Mouse (Mus musculus) adrenal gland, postnatal 36 days (tissue): Measurements from ENCODE around the gene Gm45233. TPM values are rescaled to one million over a fixed set of nuclear protein-coding genes. Genes with fewer than 3 reads are reported as not detected.

ENCODE experiments used
- DNase-seq, 2 experiments: peaks; one replicate each; pipeline ENCODE4 v3.0.0; 2021; ENCODE audit warnings: mixed read lengths in 1 of 2
- total RNA-seq, 2 experiments: library from RNA; stranded (reverse); gene quantifications; 2 replicates each; pipeline ENCODE4 v1.2.3; 2021

The Gm45233 gene
- total RNA-seq, 2 experiments from 2014 or later: 1.2 TPM; not detected in 1

DNA sequence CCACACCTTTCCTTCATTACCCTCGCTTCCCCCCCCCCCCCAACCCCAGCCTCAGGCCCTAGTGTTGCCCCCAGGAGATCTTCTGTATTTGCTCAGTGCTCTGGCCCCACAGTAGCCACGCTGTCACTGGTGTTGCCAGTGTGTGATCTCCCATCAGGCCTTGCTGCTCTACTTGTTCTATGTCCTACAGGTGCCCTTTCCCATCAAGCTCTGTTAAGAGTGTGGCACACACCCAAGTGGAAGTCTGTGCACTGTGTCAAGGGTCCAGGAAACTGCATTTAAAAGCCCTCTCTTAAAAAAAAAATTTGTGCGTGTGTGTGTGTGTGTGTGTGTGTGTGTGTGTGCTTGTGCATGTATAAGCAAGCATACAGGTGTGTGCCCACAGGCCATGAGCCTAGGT is 4.3 kb downstream of the Gm45233 start:
- DNase-seq: no peak

DNA sequence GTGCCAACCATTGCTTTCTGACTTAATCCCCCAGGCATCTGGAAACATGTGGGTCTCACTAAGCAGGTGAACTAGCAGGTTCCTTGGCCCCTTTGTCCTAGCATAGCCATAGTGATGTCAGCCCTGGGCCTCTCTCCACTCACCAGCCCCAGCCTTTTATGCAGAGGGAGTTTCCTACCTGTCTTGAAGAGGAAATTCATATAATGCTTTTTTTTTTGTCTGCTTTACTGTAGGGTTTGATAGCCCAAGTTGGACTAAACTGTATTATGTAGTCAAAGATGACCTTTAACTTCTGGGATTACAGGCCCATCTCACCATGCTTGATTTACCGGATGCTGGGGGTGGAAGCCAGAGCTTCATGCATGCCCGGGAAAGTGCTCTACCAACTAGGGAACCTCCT is 5.9 kb downstream of the Gm45233 start:
- no peak for DNase-seq

DNA sequence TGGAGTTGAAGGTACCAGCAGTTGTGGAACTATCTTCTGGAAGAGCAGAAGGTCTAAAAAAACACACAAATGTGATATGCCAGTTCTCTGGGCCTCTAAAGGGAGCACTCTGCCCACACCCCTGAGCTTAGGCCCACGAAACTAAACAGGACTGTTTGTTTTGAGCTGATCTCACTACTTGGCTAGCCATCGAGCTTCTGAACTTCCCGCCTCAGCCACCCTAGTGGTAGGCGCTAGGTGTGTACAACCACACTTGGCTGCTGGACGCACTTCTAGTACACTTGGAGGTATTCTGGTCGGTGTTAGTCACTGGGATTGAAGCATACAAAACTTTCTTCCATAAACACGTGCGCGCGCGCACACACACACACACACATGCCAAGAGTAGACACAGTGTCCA is 7.8 kb downstream of the Gm45233 start:
- DNase-seq: no peak

DNA sequence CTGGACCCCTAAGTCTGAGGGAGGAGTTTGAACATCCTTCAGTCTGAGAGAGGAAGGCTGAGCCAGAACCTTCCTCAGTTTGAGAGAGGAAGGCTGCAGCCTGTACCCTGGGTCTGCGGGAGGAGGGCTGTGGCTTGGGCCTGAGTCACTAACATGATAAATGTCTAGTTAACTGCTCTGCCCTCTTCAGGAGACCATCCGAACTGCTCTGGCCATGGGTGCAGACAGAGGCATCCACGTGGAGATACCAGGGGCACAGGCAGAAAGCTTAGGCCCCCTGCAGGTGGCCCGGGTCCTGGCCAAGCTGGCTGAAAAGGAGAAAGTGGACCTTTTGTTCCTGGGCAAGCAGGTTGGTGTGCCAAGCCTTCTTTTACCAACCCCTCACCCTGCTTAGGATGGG is 8.7 kb downstream of the Gm45233 start:
- peak; percentile 54 to 60 for DNase-seq

DNA sequence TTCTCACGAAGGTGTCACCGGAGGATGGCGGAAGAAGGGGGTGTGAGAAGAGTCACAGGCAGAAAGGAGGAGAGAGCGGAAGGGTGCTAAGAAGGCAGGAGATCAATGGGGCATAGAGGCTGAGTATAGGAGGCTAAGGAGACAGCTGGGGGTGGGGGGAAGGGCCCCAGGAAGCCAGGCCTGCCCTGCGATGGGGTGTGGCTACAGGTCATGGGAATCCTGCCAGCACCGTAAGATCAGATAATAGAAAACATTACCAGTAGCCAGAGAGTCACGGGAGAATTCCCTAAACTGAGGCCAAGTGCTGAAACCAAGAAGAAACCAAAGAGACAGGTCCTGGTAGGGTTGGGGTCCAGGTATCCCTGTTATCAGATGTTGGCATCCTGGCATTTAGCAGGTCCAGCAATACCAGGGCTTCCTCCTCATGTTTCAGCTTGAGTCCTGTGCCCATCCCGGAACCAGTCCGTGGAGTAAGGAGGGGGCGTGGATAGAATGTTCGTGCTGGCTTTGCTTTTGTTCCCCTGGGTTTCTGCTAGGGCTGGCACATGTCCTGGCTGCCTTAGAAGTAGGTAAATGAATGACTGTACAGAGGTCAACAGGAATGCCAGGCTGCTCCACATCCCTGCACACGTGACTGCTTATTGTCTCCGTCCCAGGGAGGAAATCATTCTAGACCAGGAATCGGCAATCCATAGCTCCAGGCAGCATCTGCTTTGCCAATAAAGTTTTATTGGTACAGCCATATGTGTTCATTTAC is 9.8 kb downstream of the Gm45233 start:
- peak in 1 of 2 experiments; percentile 20 for DNase-seq

DNA sequence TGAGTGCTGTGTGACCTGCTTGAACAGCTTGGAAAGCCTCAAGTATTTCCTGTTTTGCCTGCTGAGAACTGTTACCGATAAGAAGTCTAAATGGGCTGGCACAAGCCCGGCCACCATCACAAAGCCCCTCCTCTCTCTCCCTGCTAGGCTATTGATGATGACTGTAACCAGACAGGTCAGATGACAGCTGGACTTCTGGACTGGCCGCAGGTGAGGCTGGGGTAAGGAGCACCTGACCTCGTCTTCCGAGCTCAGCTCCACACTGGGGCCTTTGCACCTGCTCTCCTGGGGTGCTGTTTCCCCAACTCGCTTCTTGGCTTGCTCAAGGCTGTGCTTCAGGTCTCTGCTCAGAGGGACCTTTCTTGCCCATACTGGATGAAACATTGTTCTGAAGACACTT is 10.4 kb downstream of the Gm45233 start:
- DNase-seq: no peak

DNA sequence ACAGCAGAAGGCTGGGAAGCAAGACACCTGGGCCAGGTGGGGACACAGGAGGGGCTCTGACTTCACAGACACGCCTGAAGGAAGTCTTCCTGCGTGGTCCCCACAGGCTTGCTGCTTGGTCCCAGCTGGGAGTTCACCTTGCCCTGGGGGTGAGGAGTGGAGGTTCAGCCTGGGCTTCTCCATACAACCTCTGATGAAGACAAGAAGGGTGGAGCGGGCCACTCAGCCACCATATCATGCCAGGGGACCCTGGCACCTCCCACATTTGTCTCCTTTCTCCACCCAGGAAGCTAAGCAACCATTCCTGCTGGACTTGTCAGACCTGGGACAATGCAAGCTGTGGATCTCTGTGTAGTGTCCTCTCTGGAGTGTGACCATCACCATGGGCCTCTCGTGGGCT is 18.9 kb downstream of the Gm45233 start, which contains the start of gene Vsig10l:
Gene Vsig10l (plus strand): TSS at position 301 of the 400 bp plus-strand sequence.
- DNase-seq: no peak

DNA sequence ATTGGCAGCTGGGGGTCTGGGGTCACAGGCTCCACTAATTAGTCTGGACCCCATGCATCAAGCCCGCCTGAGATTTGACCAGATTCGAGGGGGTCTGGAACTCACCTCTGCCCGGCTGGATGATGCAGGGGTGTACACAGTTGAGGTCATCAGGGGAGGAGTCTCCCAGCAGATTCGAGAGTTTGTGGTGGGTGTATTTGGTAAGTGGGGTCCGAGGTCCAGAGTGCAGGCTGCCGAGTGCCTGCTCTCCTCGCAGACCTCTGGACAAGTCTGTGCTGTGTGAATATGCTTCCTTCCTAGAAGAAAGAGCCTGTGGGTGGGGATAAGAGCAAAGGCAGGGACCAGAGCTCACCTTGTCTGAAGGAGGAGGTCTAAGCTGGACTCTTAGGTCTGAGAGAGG is 20.0 kb downstream of the Gm45233 start:
- DNase-seq: no peak

DNA sequence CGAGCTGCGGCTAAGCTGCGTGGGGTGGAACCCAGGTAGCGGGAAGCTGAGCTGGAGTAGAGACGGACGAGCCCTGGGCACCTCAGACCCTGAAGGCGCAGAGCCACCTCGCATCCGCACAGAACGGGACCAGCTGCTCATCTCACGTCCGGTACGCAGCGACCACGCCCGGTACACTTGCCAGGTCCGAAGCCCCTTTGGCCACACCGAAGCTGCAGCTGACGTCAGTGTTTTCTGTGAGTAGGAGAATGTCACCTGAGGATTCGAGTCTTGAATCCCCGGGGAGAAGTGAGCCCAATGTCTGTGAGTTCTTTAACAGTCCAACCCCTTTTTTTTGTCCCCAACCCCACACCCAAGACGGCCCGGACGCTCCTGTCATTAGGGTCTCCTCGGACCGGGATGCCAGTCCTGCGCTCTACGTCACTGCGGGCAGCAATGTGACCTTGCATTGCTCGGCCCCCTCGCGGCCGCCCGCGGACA is 21.0 kb downstream of the Gm45233 start:
- no peak for DNase-seq

DNA sequence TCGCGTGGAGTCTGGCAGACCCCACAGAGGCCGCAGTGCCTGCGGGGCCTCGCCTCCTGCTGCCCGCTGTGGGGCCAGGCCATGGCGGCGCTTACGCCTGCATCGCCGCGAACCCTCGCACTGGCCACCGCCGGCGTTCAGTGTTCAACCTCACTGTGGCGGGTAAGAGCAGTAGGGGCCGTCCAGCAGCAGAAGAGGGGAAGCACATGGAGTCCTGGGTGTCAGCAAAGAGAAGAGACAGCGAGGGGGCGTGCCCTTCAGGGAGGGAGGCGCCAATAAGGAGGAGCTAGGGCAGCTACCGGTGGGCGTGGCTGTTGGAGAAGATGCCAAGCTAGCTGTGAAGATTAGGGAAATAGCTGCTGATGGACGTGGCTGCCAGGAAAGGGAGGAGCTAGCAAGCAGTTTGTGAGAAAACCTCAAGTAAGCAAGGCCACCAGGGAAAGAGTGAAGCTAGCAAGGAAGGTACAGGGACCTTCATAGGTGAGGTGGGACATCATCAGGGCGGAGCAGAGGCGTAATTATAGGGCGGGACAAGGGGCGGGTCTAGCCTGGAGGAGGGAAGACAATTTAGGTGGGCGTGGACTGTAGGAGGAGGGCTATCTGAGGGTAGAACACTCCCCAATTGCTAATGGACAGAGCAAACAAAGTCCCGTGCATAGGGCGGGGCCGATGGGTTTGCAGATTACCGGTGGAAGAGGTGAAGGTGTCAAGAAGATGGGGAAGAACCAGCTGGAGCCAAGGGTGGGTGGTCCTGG is 21.6 kb downstream of the Gm45233 start:
- peak; percentile 88 to 92 for DNase-seq

DNA sequence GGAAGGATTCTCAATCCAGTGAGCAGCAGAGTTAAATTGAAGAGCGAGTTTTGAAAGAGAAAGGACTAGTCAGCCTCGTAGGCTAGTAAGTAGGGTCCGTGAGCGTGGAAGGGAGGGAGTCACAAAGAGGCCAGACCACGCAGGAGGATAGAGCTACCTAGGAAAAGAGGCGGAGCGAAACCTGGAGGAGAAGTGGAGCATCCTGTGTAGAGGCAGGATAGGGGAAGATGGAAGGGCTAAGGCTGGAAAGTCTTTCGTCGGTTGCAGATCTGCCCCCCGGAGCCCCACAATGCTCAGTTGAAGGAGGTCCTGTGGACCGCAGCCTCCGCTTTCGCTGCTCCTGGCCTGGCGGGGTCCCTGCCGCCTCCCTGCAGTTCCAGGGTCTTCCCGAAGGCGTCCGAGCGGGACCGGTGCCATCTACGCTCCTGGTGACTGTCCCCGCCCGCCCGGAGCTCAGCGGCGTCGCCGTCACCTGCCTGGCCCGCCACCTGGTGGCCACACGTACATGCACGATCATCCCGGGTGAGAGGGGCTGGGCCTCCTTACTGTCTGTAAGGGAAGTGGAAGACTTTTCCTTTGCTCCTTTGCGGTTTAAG is 22.3 kb downstream of the Gm45233 start:
- DNase-seq: peak; percentile 89 to 92

DNA sequence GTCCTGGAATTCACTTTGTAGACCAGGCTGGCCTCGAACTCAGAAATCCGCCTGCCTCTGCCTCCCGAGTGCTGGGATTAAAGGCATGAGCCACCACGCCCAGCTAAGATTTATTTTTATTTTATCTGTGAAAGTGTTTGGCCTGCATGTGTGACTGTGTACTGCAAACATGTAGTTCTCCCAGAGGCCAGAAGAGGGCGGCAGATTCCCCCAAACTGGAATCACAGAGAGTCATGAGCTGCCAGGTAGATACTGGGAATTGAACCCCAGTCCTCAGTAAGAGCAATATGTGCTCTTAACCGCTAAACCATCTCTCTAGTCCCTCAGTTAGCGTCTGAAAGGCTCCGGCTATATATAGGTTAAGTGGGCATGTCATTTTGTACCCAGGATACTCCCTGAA is 26.4 kb downstream of the Gm45233 start:
- DNase-seq: peak; percentile 30 to 34

DNA sequence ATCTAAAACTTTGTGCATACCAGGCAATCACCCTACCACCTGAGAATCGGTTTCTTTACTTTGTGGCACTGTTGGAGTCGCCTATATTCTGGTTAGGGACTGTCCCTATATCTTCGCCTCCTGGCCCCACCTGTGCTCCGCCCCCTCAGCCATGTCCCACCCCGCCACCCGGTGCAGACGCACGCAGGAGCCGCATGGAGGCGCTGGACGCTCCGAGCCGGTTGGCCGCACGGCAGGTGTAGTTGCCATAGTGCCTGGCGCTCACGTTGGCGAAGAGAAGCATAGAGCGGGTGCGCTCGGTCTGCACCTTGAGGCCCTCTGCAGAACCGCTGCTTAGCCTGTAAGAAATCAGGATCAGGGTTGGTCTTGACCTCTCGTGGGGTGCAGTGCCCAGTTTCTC is 31.8 kb downstream of the Gm45233 start:
- DNase-seq: no peak

DNA sequence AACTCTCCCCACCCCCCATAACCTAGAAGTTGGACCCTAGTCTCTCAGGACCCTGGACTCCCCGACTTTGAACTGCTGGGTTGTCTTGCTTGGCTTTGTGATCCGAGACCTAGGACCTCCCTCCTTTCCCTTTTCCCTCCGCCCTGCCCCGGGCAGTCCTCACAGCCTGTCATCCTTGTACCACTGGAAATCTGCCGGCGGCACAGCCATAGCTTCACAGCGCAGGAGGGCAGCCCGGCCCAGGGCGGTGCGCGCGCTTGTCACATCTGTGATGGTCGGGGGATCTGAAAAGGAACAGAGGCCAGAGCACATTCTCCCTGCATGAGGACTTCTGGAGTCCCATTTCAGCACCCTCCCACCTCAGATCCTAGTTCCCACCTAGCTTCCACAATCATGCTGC is 32.4 kb downstream of the Gm45233 start:
- no peak for DNase-seq

DNA sequence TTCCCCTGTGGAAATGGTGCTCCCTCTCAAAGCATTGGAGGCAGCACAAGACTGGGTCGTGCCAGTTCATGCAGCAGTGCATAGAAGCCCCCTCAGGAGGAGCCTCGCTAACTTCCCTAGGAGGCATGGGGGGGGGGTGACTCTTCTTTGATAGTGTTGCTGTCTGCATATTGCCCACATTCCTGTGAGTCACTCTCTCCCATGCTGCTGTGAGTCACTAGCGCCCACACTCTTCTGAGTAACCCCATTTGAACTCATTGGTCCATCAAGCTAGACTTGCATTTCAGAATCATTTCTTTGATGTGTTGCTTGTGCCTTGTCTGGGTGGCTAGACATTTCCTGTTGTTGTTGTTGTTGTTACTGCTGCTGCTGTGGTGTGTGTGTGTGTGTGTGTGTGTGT is 37.3 kb downstream of the Gm45233 start:
- DNase-seq: peak; percentile 37 to 42

DNA sequence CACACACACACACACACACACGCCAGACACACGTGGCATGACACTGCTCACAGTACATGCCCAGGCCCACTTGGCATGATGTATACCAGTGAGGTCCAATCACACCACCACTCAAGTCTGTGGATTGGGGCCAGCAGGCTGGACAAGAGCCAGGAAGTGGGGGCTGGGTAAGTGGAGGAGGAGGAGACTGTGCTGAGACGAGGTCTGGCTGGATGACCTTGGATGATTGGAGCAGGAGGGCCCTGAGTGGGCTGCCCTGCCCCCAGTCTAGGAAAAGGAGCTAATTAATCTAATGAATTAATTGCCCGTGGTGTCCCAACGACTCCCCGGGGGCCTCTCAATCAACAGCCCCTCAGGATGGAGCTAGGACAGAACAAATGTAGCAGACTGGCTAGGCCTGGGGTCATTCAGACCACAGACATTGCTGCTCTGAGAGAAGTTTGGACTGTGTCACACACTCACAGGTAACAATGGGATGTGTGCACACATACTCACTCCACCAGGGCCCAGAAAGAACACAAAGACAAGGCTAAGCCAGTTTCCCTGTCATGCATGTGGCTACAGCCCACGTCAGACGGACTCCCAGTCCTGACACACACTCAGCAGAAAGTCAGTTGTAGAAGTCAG is 38.3 kb downstream of the Gm45233 start:
- peak in 1 of 2 experiments; percentile 33 for DNase-seq

DNA sequence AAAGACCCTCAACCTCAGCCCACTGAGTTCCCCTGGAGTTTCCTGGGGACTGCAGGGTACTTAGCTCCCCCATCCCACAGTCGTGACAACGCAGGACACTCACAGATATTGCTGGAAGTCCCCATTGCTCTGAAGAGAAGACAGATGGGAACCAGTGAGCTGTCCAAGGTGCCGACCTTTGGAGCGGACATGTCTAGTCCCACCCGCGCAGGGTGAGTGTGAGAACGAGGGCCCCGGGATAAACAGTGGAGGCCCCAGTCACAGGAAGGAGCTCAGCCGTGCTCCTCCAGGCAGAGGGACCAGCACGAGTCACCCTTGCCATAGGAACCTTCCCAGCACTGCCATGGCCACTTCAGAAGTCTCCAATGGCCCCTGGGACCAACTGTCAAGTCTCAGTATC is 39.3 kb downstream of the Gm45233 start:
- DNase-seq: peak; percentile 29 to 54

DNA sequence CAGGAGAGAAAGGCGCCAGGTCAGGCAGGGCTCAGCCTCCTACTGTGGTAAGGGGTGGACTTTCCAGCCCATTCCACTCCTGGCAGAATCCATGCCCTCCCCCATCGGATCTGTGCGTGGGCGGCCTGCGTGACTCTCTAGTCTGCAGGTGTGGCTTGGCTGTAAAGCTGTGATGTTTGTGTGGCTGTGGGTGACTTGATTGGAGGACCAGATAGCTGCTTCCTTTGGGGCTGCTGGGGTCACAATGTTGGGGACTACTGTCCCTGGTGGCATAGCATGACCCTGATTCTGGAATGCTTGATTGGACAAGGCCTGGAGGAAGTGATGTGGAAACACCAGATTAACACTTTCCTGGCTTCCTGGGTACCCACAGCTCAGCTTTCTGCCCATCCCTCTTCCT is 44.7 kb downstream of the Gm45233 start:
- no peak for DNase-seq

DNA sequence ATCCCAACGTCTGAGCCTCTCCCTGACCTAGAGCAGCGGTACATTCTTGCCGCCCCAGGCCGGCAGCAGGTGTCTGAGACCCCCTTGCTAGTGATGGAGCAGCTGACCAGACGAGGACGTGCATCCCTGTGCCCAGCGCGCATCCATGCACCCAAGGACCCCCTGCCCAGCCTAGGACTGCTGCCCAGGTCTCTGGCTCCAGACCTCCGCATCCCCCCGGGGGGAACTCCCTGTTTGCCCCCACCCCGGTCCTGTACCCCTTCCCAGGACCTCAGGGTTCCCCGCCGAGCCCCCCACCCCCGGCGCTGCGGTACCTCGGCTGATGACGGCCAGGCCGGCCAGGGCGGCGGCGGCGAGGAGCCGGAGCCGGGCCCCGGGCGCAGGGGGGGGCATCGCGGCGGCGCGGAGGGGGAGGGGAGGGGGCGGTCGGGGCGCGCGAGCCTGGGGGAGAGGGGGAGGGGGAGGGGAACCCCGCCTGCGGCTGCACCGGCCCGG is 45.8 kb downstream of the Gm45233 start, which contains the start of gene Iglon5:
Gene Iglon5 (minus strand): TSS at position 445 of the 495 bp plus-strand sequence.
- DNase-seq: peak in 1 of 2 experiments; percentile 17

DNA sequence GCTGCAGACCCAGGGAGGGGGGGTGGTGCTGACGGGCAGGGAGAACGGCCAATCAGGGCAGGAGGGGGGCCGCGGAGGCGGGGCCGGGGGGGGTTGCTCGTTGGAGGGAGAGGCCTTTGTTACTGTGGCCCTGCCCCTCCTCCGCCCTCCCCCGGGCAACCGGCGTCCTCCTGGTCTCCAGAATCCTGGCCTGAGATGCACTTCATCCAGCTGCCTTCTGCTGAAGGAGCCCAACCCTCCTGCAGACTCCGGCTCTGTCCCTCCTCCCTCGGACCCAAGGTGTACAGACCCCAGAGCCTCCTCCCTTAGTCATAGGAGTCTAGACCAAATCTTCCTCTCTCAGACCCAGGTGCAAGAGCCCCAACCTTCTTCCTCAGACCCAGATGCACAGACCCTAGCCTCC is 46.3 kb downstream of the Gm45233 start:
- DNase-seq: peak; percentile 44 to 67

DNA sequence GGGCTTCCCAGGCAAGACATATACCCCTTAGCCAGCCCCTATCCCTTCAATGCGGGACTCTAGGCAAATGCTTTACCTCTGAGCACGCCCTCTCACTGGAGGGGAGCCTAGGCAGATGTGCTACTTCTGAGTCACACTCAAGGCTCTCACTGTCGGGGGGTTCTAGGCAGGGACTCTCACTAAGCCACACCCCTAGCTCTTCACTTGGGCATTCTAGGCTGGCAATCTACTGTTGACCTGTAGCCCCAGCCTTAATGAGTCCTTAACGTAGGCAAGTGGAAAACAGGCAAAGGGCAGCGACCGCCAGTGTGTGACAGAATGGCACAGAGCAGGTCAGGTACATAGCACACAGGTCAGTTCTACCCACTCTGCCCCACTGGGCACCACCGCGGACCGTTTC is 46.9 kb downstream of the Gm45233 start:
- no peak for DNase-seq

DNA sequence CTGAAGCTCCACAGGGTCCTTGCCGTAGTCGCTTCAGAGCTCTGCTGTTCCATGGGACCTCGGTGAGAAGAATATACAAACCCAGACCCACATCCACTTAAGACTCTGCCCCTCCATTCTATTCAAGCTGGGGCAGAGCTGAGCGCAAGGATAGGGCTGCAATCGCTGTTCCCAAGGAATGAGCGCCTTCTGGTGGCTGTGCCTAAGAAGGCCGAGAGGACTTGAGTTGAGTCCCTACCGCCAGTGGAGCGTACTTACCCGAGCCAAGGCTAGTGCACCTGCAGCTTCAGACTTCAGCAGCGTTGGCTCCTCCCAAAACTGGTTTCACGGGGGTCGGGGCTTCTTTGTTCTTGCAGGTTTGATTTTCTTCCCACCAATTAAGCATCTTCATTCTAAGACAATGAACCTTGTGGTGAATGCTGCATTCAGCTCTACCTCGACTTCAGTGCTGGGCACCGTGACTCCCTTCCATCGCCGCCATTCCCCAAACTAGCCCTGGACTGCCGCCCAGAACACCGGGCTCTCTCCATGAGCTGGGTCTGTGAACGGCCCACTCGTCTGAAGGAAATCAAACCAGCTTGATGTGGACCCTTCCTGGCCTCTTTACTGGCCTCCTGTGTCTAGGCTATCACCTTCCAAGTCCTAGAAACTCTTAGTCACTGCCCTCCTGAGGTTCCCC is 51.6 kb downstream of the Gm45233 start:
- DNase-seq: peak; percentile 53 to 65
